Mouse (Mus musculus): ENCODE measurements around the gene Gm21915.

The Gm21915 gene

GRCm38 (mm10) chr9:40670313-40670712 is at the start of gene Gm21915:
Gm21915 (plus strand) TSS chr9:40670613.
- in situ Hi-C loops (cut with MseI, MboI) = no loop called here

- in situ Hi-C loops (cut with MseI, MboI) = no loop called here
Measured at GRCm38 (mm10) chr9:40622265-40622664, 48.1 kb upstream of the Gm21915 start.

GRCm38 (mm10) chr9:40622793-40623192 is 47.6 kb upstream of the Gm21915 start:
- in situ Hi-C loops (cut with MseI, MboI) = no loop called here

DNA sequence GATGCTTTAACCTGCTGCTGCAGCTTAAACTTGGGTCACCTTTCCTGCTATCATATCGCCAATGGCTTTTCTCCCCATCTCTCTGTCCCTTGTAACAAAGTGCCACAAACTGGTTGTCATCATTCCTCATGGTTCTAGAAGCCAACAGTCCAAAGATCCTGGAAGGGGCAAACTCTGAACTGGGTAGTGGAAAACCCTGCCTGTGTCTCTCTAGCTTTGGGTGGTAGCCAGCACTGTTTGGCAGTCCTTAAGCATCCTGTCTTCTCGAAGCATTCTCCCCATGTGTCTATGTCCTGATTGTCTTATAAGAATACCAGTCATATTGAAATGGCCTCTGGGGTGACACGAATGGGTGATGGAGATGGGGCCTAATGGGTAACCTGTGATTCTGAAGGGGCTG is 45.1 kb upstream of the Gm21915 start:
- in situ Hi-C loops (cut with MseI, MboI) = no loop called here

DNA sequence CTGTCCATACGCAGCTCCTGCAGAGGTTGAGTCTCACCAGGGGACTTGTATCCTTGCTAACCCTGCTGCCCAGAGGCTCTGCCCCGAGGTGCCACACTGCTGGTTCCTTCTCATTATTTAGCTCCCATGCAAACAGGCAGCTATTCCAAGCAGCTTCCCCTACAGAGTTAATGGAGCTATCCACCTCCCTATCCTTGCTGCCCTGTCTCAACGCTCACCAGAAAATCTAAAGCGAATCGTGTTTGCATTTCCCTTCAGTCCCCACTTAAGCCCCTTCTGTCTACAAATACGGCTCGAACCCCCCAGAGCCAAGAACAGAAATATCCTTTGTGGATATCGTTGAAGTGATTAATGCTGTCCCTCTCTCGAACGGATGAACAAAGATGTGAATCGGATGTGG is 43.8 kb upstream of the Gm21915 start:
- in situ Hi-C loops (cut with MseI, MboI) = no loop called here

- in situ Hi-C loops (cut with MseI, MboI) = no loop called here
Measured at GRCm38 (mm10) chr9:40627146-40627713, 43.2 kb upstream of the Gm21915 start.

DNA sequence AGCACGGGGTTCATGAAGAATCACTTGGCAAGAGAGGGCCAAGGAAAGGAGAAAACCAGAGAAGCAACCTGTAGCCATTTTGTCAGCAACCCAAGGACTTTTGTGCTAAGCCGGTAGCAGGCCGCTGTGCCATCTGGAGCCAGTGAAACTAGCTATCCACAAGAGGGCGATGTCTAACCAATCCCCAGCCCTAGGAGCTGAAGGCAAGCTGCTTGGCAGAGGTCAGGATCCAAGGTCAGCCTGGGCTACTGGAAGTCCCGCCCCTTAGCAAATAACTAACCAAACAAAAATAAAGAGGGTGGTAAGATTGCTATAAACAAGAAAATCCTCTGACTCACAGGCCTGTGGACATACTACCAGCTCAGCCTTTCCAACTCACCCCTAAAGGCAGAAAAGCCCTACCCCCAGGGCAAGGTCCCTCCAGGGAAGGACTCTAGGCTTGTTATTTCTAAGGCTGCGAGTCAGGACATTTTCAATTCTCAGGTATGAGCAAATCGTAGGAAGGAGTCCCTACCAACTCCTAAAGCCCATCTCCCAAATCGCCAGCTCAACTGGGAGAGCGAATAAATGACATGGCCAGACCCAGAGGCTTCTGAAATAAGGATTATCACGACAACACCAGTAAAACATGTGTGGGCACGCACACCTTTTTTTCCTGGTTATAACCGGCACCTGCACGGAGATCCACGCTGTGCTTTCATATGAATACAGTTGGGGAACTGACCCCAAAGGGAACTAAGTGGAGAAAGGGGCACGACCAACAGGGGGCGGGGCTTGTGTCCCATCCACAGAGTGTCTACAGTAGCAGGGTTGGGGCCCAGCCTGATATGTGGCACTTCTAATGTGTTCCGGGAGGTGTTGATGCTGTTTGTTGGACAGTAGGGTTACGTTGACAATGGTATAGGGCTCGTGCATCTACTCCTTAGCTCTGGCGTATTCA is 42.0 kb upstream of the Gm21915 start:
- in situ Hi-C loops (cut with MseI, MboI) = no loop called here

GRCm38 (mm10) chr9:40629441-40629840 is 41.0 kb upstream of the Gm21915 start:
- in situ Hi-C loops (cut with MseI, MboI) = no loop called here

GRCm38 (mm10) chr9:40631101-40631500 is 39.3 kb upstream of the Gm21915 start:
- in situ Hi-C loops (cut with MseI, MboI) = no loop called here

DNA sequence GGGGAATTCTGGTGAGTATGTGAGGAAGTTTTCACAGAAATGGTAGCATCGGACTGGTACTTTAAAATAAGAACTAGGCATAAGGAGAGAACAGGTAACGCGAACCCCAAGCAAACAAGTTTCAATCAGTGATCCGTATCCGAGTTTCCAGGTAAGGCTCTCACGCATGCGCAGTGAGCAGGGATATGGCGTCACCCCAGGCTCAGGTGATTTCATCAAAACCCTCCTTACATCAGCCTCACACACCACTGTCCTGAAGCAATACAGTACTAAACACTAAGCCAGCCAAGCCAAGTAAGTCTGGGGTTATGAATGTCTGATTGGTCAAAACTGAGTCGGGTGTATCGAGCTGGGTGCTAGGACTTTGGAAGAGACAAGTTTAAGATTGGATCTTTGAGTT is 38.9 kb upstream of the Gm21915 start:
- in situ Hi-C loops (cut with MseI, MboI) = no loop called here

- in situ Hi-C loops (cut with MseI, MboI) = loop anchor here (5.0 kb wide), 2 partner anchors 111 to 116 kb away; no protein-coding TSS in a partner anchor
Measured at GRCm38 (mm10) chr9:40636054-40636453, 34.4 kb upstream of the Gm21915 start.

GRCm38 (mm10) chr9:40637705-40638393 is 32.6 kb upstream of the Gm21915 start:
- in situ Hi-C loops (cut with MseI, MboI) = loop anchor here (5.0 kb wide), 2 partner anchors 109 to 114 kb away; no protein-coding TSS in a partner anchor

- in situ Hi-C loops (cut with MseI, MboI) = loop anchor here (5.0 kb wide), 2 partner anchors 109 to 114 kb away; no protein-coding TSS in a partner anchor
Measured at GRCm38 (mm10) chr9:40638394-40639049, 31.9 kb upstream of the Gm21915 start.

- in situ Hi-C loops (cut with MseI, MboI) = loop anchor here (5.0 kb wide), 2 partner anchors 108 to 113 kb away; no protein-coding TSS in a partner anchor
Measured at GRCm38 (mm10) chr9:40639536-40640187, 30.8 kb upstream of the Gm21915 start.

DNA sequence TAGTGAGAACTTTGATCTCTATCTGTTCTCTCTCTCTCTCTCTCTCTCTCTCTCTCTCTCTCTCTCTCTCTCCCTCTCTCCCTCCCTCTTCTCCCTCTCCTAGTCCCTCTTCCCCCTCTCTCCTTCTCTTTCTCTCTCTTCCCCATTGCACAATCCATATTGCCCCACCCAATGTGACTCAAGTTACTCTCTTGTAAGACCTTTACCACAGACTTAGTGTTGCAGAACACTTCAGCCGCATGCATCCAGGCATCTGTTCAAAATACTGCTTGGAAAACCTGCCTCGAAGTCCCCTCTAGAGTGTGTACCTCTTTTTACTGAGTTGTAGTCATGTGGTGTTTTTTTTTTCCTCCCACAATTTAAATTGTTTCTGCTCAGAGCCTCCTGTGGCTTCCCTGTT is 29.1 kb upstream of the Gm21915 start:
- in situ Hi-C loops (cut with MseI, MboI) = no loop called here

GRCm38 (mm10) chr9:40642470-40643220 is 27.8 kb upstream of the Gm21915 start:
- in situ Hi-C loops (cut with MseI, MboI) = no loop called here

DNA sequence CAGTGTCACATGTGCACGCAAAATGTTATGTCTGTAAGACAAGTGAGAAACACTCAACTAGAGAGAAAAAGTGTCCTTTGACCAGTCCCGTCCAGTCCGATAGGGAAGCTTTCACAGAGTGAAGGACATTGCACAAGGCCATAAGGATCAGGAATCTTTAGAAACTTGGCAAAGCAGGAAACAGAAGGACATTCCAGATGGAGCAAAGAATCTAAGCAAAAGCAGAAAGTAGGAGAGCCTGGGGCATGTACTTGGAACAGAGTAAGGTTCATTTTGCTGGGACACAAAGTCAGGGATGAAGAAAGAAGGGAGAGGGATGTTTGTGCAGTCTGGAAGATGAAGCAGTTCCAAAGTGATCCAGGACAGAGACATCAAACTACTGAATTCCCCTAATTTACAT is 21.0 kb upstream of the Gm21915 start:
- in situ Hi-C loops (cut with MseI, MboI) = no loop called here

- in situ Hi-C loops (cut with MseI, MboI) = no loop called here
Measured at GRCm38 (mm10) chr9:40649983-40650382, 20.4 kb upstream of the Gm21915 start.

DNA sequence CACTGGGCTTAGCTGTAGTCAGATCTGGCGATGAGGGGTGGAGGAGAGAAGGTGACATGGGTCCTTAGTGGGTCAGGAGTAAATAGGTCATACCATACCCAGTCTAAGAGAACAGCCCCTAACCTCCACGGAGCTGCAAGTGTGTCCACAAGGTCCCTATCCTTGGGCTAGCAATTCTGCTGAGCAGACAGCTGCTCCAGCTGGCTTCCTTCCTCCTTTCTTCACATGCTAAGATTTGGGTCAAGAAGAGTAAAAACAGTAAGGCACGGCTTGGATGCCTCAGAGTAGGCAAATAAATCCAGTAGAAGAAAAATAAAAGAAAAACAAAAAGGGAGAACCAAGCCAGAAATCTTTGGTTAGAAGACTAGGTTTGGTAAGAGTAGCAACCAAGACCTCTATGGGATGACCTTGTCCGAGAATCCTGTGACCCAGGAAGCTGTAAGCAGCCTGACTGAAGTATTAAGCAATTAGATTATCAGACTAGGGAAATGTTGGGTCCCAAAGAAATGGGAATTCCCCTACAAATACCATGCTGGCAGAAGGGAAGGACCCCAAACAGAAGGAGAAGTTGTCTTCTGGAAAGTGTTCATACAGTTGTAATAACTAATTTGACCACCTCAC is 19.1 kb upstream of the Gm21915 start:
- in situ Hi-C loops (cut with MseI, MboI) = no loop called here

DNA sequence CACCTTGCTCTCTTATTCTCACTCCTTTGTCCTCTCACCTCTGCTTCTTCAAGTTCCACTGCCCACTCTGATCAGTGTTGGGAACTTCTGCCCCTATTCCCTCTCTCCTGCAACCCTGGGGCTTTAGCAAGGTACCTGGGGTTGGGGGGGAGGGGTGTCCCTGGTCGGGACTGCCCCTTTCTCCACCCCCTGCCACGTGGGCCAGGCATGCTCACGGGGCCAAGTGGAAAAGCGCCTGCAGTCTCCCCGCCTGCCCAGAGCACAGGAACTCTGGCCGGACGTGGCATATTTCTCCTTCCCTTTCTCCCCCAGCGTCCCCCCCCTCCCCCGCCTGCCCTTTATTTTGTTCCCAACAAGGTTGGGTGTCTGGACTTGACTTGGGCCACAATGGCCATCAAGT is 17.7 kb upstream of the Gm21915 start:
- in situ Hi-C loops (cut with MseI, MboI) = no loop called here
